Mouse (Mus musculus): ENCODE results near the gene Gucy1b2. TPM values are rescaled to one million over a fixed set of nuclear protein-coding genes. Genes with fewer than 3 reads are reported as not detected.

The Gucy1b2 gene
- polyA plus RNA-seq, 2 experiments = 0.10 to 0.15 TPM

DNA sequence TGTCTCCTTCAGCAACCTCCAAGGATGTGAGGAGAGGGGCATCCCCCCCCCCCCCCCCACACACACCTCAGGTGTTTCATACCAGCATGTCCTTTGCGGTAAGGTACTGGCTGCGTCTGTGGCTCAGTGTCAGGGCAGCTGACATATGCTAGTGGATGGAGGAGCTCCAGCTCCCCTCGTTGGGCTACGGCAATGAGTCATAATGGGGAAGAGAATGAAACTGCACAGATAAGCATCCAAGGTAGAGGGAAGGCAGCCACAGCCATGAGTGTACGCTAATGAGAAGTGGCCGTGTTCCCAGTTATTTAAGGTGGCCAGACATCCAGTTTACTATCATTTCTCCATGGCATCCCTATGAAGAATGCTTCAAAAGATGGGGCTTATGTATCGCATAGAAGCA is 32.2 kb upstream of the Gucy1b2 start:
- 91% methylated on average over 7 of the region's 7 CpGs for WGBS
- H3K27me3 ChIP-seq (ENCODE audit: control insufficient read depth, insufficient read depth, low read length) = no peaks in the 10 kb centered on the region
- H3K36me3 ChIP-seq (ENCODE audit: control insufficient read depth, insufficient read depth, low read length) = no peaks in the 10 kb centered on the region
- no peaks in the 10 kb centered on the region for H3K4me1 ChIP-seq (ENCODE audit: control insufficient read depth, insufficient read depth, low read length)
- H3K9me3 ChIP-seq (ENCODE audit: control insufficient read depth, low read length) = no peaks in the 10 kb centered on the region
- H3K9ac ChIP-seq (ENCODE audit: low read depth, low read length, severe bottlenecking) = no peak overlapping the region
- H3K4me3 ChIP-seq (replicated peaks; ENCODE audit: low read length) = no peak overlapping the region
- DNase-seq (ENCODE audit: low spot score) (no peak), ATAC-seq (ENCODE audit: low FRiP score, low read depth) (no peak)
- no peak for TF ChIP-seq POLR2A (IDR thresholded peaks at IDR 0.05; ENCODE audit: borderline replicate concordance, extremely low read depth, insufficient read depth, insufficient read length)
- H3K4me2 ChIP-seq (replicated peaks; ENCODE audit: low read depth, low read length, severe bottlenecking) = no peak overlapping the region
- no peak overlapping the region for H3K27ac ChIP-seq (replicated peaks; ENCODE audit: low read depth, low read length)

DNA sequence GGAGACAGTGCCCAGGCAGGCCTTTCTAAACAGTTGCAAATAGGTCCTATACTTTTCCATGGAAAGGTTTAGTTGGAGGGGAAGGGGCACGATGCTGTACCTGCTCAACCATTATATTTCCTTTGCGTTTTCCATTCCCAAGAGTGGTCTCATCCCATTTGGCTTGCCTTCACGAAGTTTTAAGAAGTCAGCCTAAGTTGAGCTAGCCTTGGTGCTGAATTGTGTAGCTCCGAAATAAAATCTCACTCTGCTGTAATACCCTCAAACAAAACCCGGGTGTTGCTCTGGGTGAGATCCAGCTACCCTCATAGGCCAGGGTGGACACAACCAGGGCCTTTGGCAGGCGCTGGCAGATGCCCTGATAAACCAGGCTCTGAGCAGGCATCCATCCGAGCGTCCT is 25.3 kb upstream of the Gucy1b2 start:
- no peak for ATAC-seq (ENCODE audit: low FRiP score, low read depth)
- WGBS = 43% methylated on average over 8 of the region's 8 CpGs
- no peak overlapping the region for H3K4me3 ChIP-seq (replicated peaks; ENCODE audit: low read length)
- H3K27ac ChIP-seq (replicated peaks; ENCODE audit: low read depth, low read length) = no peak overlapping the region
- DNase-seq (ENCODE audit: low spot score) = peak; percentile 64
- H3K4me1 ChIP-seq (ENCODE audit: control insufficient read depth, insufficient read depth, low read length) = 0 out of 2 replicates have a peak, but pooled peaks cover 6% of the 10 kb centered on the region
- TF ChIP-seq POLR2A (IDR thresholded peaks at IDR 0.05; ENCODE audit: borderline replicate concordance, extremely low read depth, insufficient read depth, insufficient read length) = no peak
- H3K9ac ChIP-seq (ENCODE audit: low read depth, low read length, severe bottlenecking) = no peak overlapping the region
- H3K36me3 ChIP-seq (ENCODE audit: control insufficient read depth, insufficient read depth, low read length) = no peaks in the 10 kb centered on the region
- no peak overlapping the region for H3K4me2 ChIP-seq (replicated peaks; ENCODE audit: low read depth, low read length, severe bottlenecking)
- no peaks in the 10 kb centered on the region for H3K27me3 ChIP-seq (ENCODE audit: control insufficient read depth, insufficient read depth, low read length)
- H3K9me3 ChIP-seq (ENCODE audit: control insufficient read depth, low read length) = no peaks in the 10 kb centered on the region

DNA sequence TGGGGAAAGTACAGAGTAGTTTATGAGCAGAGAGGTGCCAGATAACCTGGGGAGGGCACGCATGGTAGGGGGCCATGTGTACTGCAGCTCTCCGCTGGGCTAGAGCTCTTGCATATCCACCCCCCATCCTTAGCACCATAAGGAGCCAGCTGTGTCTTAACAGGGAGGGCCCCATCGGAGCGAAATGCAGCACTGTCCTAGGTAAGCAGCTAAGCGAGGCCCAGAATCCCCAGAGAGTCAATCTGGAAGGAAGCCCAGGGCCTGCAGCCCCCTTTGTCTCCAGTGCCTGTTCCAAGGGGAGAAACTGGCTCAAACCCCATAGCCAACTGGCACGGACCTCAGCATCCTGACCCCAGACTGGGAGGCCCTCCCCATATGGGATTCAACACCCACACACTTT is 23.3 kb upstream of the Gucy1b2 start:
- Histone ChIP-seq H3K9me3 (ENCODE audit: control insufficient read depth, low read length) (no peaks in the 10 kb centered on the region), H3K27ac (replicated peaks; ENCODE audit: low read depth, low read length) (no peak overlapping the region), H3K9ac (ENCODE audit: low read depth, low read length, severe bottlenecking) (no peak overlapping the region), H3K4me3 (replicated peaks; ENCODE audit: low read length) (no peak overlapping the region), H3K36me3 (ENCODE audit: control insufficient read depth, insufficient read depth, low read length) (no peaks in the 10 kb centered on the region), H3K27me3 (ENCODE audit: control insufficient read depth, insufficient read depth, low read length) (no peaks in the 10 kb centered on the region), H3K4me1 (ENCODE audit: control insufficient read depth, insufficient read depth, low read length) (0 out of 2 replicates have a peak, but pooled peaks cover 6% of the 10 kb centered on the region), H3K4me2 (replicated peaks; ENCODE audit: low read depth, low read length, severe bottlenecking) (no peak overlapping the region)
- ATAC-seq (ENCODE audit: low FRiP score, low read depth) = peak; percentile 55
- 33% methylated on average over 6 of the region's 6 CpGs for WGBS
- TF ChIP-seq POLR2A (IDR thresholded peaks at IDR 0.05; ENCODE audit: borderline replicate concordance, extremely low read depth, insufficient read depth, insufficient read length) = no peak
- DNase-seq (ENCODE audit: low spot score) = peak; percentile 20

DNA sequence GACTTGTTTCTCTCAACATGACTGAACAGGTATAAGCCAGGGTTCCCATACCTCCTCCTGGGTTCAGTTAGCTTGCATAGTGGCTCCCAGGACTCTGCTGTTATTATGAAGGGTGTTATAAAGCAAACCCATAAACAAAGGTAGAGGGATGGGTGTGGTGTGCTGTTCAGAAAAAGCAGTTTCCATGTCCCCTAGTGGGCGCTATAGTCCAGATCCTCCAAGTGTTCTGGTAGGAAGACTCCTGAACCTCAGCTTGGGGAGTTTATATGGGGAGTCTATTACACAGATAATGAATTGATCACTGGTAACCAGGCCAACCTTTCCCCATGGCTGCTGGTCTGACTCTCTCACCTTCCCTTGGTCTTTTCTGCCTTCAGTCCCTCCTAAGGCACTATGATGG is 18.4 kb upstream of the Gucy1b2 start:
- Histone ChIP-seq H3K4me2 (replicated peaks; ENCODE audit: low read depth, low read length, severe bottlenecking) (no peak overlapping the region), H3K4me1 (ENCODE audit: control insufficient read depth, insufficient read depth, low read length) (0 out of 2 replicates have a peak, but pooled peaks cover 4% of the 10 kb centered on the region), H3K27me3 (ENCODE audit: control insufficient read depth, insufficient read depth, low read length) (no peaks in the 10 kb centered on the region), H3K9me3 (ENCODE audit: control insufficient read depth, low read length) (no peaks in the 10 kb centered on the region), H3K27ac (replicated peaks; ENCODE audit: low read depth, low read length) (no peak overlapping the region), H3K36me3 (ENCODE audit: control insufficient read depth, insufficient read depth, low read length) (no peaks in the 10 kb centered on the region), H3K9ac (ENCODE audit: low read depth, low read length, severe bottlenecking) (no peak overlapping the region), H3K4me3 (replicated peaks; ENCODE audit: low read length) (no peak overlapping the region)
- ATAC-seq (ENCODE audit: low FRiP score, low read depth) = no peak
- WGBS = 64% methylated on average over 1 of the region's 1 CpGs
- no peak for DNase-seq (ENCODE audit: low spot score)
- no peak for TF ChIP-seq POLR2A (IDR thresholded peaks at IDR 0.05; ENCODE audit: borderline replicate concordance, extremely low read depth, insufficient read depth, insufficient read length)

DNA sequence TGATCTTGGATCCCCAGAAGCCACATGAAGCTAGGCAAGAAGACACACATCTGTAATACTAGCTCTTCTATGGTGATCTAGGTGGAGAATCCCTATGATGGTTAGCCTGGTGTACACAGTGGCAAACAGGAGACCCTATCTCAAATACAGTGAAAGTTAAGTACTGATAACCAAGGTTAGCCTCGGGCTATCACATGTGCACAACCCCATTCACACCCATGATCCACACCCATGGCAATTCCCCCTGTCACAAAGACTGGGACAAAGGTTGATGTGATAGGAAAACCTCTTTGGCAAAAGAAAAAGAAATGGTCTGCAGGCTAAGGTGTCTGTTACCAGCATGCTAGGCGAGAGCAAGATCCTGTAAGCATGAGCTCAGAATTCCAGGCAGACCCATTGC is 16.0 kb upstream of the Gucy1b2 start:
- H3K9me3 ChIP-seq (ENCODE audit: control insufficient read depth, low read length) = no peaks in the 10 kb centered on the region
- no peak overlapping the region for H3K27ac ChIP-seq (replicated peaks; ENCODE audit: low read depth, low read length)
- no peak overlapping the region for H3K4me3 ChIP-seq (replicated peaks; ENCODE audit: low read length)
- 79% methylated on average over 2 of the region's 2 CpGs for WGBS
- no peaks in the 10 kb centered on the region for H3K27me3 ChIP-seq (ENCODE audit: control insufficient read depth, insufficient read depth, low read length)
- H3K4me2 ChIP-seq (replicated peaks; ENCODE audit: low read depth, low read length, severe bottlenecking) = no peak overlapping the region
- no peaks in the 10 kb centered on the region for H3K4me1 ChIP-seq (ENCODE audit: control insufficient read depth, insufficient read depth, low read length)
- no peak overlapping the region for H3K9ac ChIP-seq (ENCODE audit: low read depth, low read length, severe bottlenecking)
- ATAC-seq (ENCODE audit: low FRiP score, low read depth) (no peak), DNase-seq (ENCODE audit: low spot score) (no peak)
- H3K36me3 ChIP-seq (ENCODE audit: control insufficient read depth, insufficient read depth, low read length) = no peaks in the 10 kb centered on the region
- no peak for TF ChIP-seq POLR2A (IDR thresholded peaks at IDR 0.05; ENCODE audit: borderline replicate concordance, extremely low read depth, insufficient read depth, insufficient read length)

DNA sequence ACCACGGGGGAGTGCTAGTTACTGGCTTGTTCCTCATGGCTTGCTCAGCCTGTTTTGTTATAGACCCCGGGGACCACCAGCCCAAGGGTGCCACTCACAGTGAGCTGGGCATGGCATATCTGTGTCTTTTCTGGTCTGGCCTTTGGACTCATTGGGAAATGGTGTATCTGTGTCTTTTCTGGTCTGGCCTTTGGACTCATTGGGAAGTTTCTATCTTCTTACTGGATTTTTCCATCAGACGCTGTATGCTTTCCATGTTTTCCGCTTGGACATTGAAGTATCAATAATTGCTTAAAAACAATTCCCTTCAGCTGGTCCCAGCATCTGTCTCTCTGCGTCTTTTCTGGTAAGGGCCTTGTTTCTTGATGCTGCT is 12.7 kb upstream of the Gucy1b2 start:
- no peak overlapping the region for H3K4me2 ChIP-seq (replicated peaks; ENCODE audit: low read depth, low read length, severe bottlenecking)
- 90% methylated on average over 5 of the region's 5 CpGs for WGBS
- H3K9ac ChIP-seq (ENCODE audit: low read depth, low read length, severe bottlenecking) = no peak overlapping the region
- no peak for DNase-seq (ENCODE audit: low spot score)
- H3K4me3 ChIP-seq (replicated peaks; ENCODE audit: low read length) = no peak overlapping the region
- ATAC-seq (ENCODE audit: low FRiP score, low read depth) = no peak
- 0 out of 2 replicates have a peak, but pooled peaks cover 3% of the 10 kb centered on the region for H3K4me1 ChIP-seq (ENCODE audit: control insufficient read depth, insufficient read depth, low read length)
- no peak overlapping the region for H3K27ac ChIP-seq (replicated peaks; ENCODE audit: low read depth, low read length)
- no peaks in the 10 kb centered on the region for H3K9me3 ChIP-seq (ENCODE audit: control insufficient read depth, low read length)
- no peak for TF ChIP-seq POLR2A (IDR thresholded peaks at IDR 0.05; ENCODE audit: borderline replicate concordance, extremely low read depth, insufficient read depth, insufficient read length)
- H3K36me3 ChIP-seq (ENCODE audit: control insufficient read depth, insufficient read depth, low read length) = no peaks in the 10 kb centered on the region
- no peaks in the 10 kb centered on the region for H3K27me3 ChIP-seq (ENCODE audit: control insufficient read depth, insufficient read depth, low read length)

Measured in limb, embryonic 14.5 days (tissue).